Mouse (Mus musculus) forebrain, embryonic 14.5 days (tissue): ENCODE measurements around the gene Ctu2. TPM values are rescaled to one million over a fixed set of nuclear protein-coding genes. Genes with fewer than 3 reads are reported as not detected.

Experiments used
- ATAC-seq: fragments of 200-750 bp; cut with Nextera tagmentation; 2 replicates; pipeline ENCODE4 v1.8.0; 2017; ENCODE audit warnings: mild to moderate bottlenecking, moderate library complexity
- DNase-seq: peaks from one replicate; pipeline ENCODE4 v3.0.0-alpha.2; 2015; ENCODE audit warnings: low spot score
- H3K27ac ChIP-seq: fragments of 300-500 bp; sonication (generic); 2 replicates; pipeline ENCODE4 v1.5.1; 2014; ENCODE audit warnings: low read depth, mild to moderate bottlenecking, control low read depth, low read length, moderate library complexity
- H3K27me3 ChIP-seq: fragments of 300-500 bp; sonication (generic); replicated peaks from 2 replicates; pipeline ENCODE4 v1.6.1; 2014; ENCODE audit warnings: low read length, control low read depth, mixed read lengths; ENCODE audit not compliant: control insufficient read depth, insufficient read depth
- H3K36me3 ChIP-seq: fragments of 300-500 bp; sonication (generic); 2 replicates; pipeline ENCODE4 v1.6.1; 2014; ENCODE audit warnings: low read length, control low read depth; ENCODE audit not compliant: control insufficient read depth, insufficient read depth
- H3K4me1 ChIP-seq: fragments of 300-500 bp; sonication (generic); 2 replicates; pipeline ENCODE4 v1.6.1; 2014; ENCODE audit warnings: antibody characterized with exemption, low read length, control low read depth; ENCODE audit not compliant: control insufficient read depth, insufficient read depth
- H3K4me2 ChIP-seq: fragments of 300-500 bp; sonication (generic); 2 replicates; pipeline ENCODE4 v1.6.1; 2014; ENCODE audit warnings: mild to moderate bottlenecking, control low read depth, low read length
- H3K4me3 ChIP-seq: fragments of 300-500 bp; sonication (generic); 2 replicates; pipeline ENCODE4 v1.5.1; 2014; ENCODE audit warnings: low read depth, low read length, control low read depth
- H3K9ac ChIP-seq: fragments of 300-500 bp; sonication (generic); 2 replicates; pipeline ENCODE4 v1.6.1; 2014; ENCODE audit warnings: mild to moderate bottlenecking, low read length, control low read depth, moderate library complexity
- H3K9me3 ChIP-seq: fragments of 300-500 bp; sonication (generic); replicated peaks from 2 replicates; pipeline ENCODE4 v1.6.1; 2016; ENCODE audit warnings: low read length, control low read depth, mixed read lengths; ENCODE audit not compliant: control insufficient read depth
- WGBS: fragments of 180-500 bp; shearing (Covaris S2); extraction: QIAGEN DNeasy Blood & Tissue Kit; methylation state at CpG from one replicate; pipeline ENCODE4 v1.1.7; 2014; 5-methylcytosine and 5-hydroxymethylcytosine counted together
- polyA plus RNA-seq: library from polyadenylated mRNA; unstranded; fragments of >200 nt; fragmentation: Nextera tagmentation; extraction: Ambion mirVana; gene quantifications from 2 replicates; pipeline ENCODE4 v1.2.1, GENCODE M21; 2014

Ctu2 gene
- polyA plus RNA-seq, 1 experiment from 2014 or later, result 81.3 TPM

DNA sequence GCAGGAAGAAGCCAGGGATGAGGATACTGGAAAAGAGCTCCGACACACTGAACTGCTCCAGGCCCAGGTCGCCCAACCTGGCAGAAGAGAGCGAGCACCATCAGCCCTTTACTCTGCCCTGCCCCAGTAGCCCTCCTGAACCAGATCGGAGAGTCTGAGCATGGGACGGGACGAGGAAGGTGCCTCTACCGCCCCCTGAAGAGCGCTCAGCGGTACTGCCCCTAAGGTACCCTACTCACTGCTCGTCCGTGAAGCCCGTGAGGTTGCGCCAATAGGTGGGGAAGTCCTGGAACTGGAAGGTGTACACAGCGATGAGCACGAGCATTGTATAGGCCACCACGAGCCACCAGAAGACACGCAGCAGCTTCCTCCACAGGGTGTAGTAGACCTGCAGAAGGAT lies 22.0 kb downstream of the Ctu2 start:
- Histone ChIP-seq H3K4me1 (no peaks in the 10 kb centered on the region), H3K4me2 (no peak overlapping the region), H3K27me3 (no peaks in the 10 kb centered on the region), H3K4me3 (no peak overlapping the region), H3K9me3 (no peaks in the 10 kb centered on the region), H3K9ac (no peak overlapping the region), H3K36me3 (no peaks in the 10 kb centered on the region), H3K27ac (no peak overlapping the region)
- 69% methylated on average over 17 of the region's 17 CpGs for WGBS
- no peak for DNase-seq
- no peak for ATAC-seq

- WGBS, result 35% methylated on average over 10 of the region's 10 CpGs
- no peaks in the 10 kb centered on the region for H3K36me3 ChIP-seq
- H3K27me3 ChIP-seq, result no peaks in the 10 kb centered on the region
- ATAC-seq (peak; percentile 77), DNase-seq (peak; percentile 86)
- no peaks in the 10 kb centered on the region for H3K9me3 ChIP-seq
- H3K27ac ChIP-seq, result no peak overlapping the region
- H3K4me2 ChIP-seq, result no peak overlapping the region
- H3K9ac ChIP-seq, result no peak overlapping the region
- no peak overlapping the region for H3K4me3 ChIP-seq
- H3K4me1 ChIP-seq, result no peaks in the 10 kb centered on the region
Measured at GRCm38 (mm10) chr8:122500856-122501255, 24.9 kb downstream of the Ctu2 start.

DNA sequence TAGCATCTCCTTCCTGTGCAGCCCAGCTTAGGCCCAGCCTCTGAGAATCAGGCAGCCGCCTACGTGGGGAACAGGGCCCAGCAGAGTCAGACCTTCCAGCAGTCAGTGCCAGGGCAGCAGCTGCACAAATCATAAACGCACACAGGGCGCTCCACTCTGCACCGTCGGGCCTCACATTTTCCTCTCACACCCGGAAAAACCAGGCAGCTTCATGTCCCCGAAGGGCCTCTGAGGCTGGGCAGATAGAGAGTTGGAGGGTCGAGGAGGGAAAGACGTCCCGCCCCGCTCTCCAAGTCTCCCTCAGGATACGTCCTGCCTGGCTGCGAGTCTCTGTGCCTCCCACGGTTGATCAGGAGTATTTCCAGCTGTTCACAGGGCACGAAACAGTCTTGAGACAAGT lies 35.6 kb downstream of the Ctu2 start:
- no peak overlapping the region for H3K4me2 ChIP-seq
- no peaks in the 10 kb centered on the region for H3K27me3 ChIP-seq
- H3K4me3 ChIP-seq, result no peak overlapping the region
- no peaks in the 10 kb centered on the region for H3K36me3 ChIP-seq
- H3K9ac ChIP-seq, result no peak overlapping the region
- 79% methylated on average over 16 of the region's 16 CpGs for WGBS
- no peaks in the 10 kb centered on the region for H3K4me1 ChIP-seq
- no peaks in the 10 kb centered on the region for H3K9me3 ChIP-seq
- no peak for DNase-seq
- ATAC-seq, result no peak
- H3K27ac ChIP-seq, result no peak overlapping the region

DNA sequence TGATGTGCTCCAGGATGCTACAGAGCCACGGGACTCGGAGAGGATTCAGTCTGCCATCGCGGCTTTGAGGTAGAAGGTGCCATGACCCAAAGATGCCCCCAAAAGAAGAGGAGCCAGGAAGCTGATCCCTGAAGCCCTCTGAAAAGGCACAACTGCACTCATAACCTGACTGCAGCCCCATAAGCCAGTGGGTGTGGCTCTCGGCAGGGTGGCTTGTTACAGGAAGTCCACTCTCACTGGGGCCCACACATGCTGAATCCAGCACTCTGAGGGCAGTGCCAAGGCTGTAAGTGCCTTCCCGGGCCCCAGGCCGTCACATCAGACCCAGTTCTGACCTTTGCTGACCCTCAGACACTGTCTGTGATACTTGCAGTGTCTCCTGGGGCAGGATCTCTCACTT lies 36.4 kb downstream of the Ctu2 start:
- no peak for DNase-seq
- Histone ChIP-seq H3K9ac (no peak overlapping the region), H3K27me3 (no peaks in the 10 kb centered on the region), H3K9me3 (no peaks in the 10 kb centered on the region), H3K4me2 (no peak overlapping the region), H3K27ac (no peak overlapping the region), H3K36me3 (no peaks in the 10 kb centered on the region), H3K4me1 (no peaks in the 10 kb centered on the region), H3K4me3 (no peak overlapping the region)
- WGBS, result 85% methylated on average over 7 of the region's 7 CpGs
- ATAC-seq, result no peak

GRCm38 (mm10) chr8:122515699-122516098 lies 39.8 kb downstream of the Ctu2 start:
- H3K4me2 ChIP-seq, result no peak overlapping the region
- H3K27me3 ChIP-seq, result no peaks in the 10 kb centered on the region
- no peak overlapping the region for H3K27ac ChIP-seq
- H3K36me3 ChIP-seq, result no peaks in the 10 kb centered on the region
- no peak for ATAC-seq
- no peak overlapping the region for H3K9ac ChIP-seq
- no peak for DNase-seq
- H3K4me3 ChIP-seq, result no peak overlapping the region
- 93% methylated on average over 14 of the region's 14 CpGs for WGBS
- no peaks in the 10 kb centered on the region for H3K4me1 ChIP-seq
- H3K9me3 ChIP-seq, result no peaks in the 10 kb centered on the region

DNA sequence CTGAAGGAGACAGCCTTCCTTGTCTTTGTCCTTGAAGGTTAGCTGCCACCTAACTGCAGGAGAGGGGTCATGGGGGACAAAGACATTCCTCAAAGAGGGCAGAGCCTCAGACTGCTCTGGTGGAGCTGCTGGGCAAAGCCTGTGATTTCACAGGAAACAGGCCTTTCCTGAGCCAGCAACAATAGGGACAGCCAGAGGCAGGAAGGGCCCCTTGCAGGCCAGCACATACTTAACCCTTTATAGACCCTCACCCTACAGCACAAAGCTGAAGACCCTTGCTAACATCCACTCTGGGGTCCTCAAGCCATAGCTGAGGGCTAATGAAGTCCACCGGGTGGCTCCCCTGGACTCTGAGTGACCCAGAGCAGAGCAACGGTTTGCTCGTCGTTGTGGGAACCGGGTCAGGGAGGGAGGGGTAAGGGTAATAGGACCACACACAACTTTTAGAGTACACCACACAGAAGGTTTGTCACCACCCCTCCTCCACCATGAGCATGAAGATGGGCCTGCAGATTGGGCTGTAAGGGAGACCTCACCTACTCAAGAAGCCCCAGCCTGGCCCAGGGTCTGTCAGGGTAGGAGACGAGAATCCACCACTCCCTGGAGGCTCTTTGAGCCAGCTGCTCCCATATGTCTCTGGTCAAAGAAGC lies 41.7 kb downstream of the Ctu2 start:
- no peak for ATAC-seq
- H3K9ac ChIP-seq, result no peak overlapping the region
- 35% methylated on average over 6 of the region's 6 CpGs for WGBS
- no peaks in the 10 kb centered on the region for H3K4me1 ChIP-seq
- no peaks in the 10 kb centered on the region for H3K36me3 ChIP-seq
- H3K9me3 ChIP-seq, result no peaks in the 10 kb centered on the region
- no peak overlapping the region for H3K4me3 ChIP-seq
- H3K27me3 ChIP-seq, result no peaks in the 10 kb centered on the region
- no peak overlapping the region for H3K4me2 ChIP-seq
- no peak overlapping the region; the same call in 1 of the 2 replicates for H3K27ac ChIP-seq
- no peak for DNase-seq

GRCm38 (mm10) chr8:122520611-122521010 lies 44.7 kb downstream of the Ctu2 start:
- 77% methylated on average over 11 of the region's 11 CpGs for WGBS
- H3K27ac ChIP-seq, result no peak overlapping the region
- DNase-seq (no peak), ATAC-seq (no peak)
- peaks cover 19% of the 10 kb centered on the region for H3K4me1 ChIP-seq
- no peak overlapping the region for H3K9ac ChIP-seq
- H3K36me3 ChIP-seq, result no peaks in the 10 kb centered on the region
- H3K4me2 ChIP-seq, result no peak overlapping the region
- H3K4me3 ChIP-seq, result no peak overlapping the region
- no peaks in the 10 kb centered on the region for H3K27me3 ChIP-seq
- H3K9me3 ChIP-seq, result no peaks in the 10 kb centered on the region

DNA sequence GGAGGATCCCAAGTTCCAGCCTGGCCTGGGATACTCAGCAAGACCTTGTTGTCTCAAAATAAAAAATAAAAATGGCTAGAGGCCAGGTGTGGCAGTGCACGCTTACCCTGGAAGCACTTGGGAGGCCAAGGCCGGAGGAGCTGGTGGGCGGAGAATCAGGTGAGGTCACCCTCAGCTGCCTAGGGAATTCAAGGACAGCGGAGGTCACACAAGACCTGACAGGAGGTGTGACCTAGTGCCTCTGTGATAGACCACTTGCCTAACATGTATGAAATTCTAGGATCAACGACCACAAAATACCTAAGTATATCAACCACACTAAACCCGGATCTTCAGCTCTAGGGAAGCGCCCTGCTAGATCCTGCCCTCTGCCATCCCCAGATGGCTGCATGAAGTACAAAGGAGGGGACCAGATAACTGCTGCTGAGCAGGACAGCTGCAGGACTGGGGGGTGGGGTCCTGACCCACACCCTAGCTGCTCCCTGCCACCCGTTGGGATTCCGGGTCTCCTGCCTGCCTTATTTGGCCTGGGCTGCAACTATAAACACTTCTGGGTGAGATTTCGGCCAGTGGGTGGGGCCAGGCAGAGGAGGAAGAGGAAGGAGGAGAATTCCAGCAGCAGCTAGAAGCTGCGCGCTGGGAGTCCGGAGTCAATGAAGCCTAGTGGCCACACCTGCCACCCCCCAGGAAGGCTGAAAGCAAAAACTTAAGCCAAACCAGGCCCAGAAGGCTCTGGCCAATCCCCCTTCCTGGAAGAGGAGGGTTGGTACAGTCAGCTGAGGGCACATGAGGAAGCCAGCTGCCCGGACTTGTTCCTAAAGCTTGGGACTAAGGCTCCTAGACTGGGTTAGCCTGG lies 47.1 kb downstream of the Ctu2 start:
- Histone ChIP-seq H3K27me3 (no peaks in the 10 kb centered on the region), H3K4me3 (no peak overlapping the region), H3K4me1 (peaks cover 19% of the 10 kb centered on the region), H3K4me2 (peak overlapping the region; percentile 44), H3K36me3 (no peaks in the 10 kb centered on the region), H3K9ac (0 out of 2 replicates have a peak overlapping the region, but pooled peaks have one; percentile 45), H3K27ac (peak overlapping the region; percentile 52), H3K9me3 (no peaks in the 10 kb centered on the region)
- DNase-seq, result no peak
- 67% methylated on average over 14 of the region's 14 CpGs for WGBS
- no peak; the same call in 1 of the 2 replicates for ATAC-seq
